Mouse (Mus musculus) adipocyte (in vitro differentiated cells): ENCODE results near the gene Dennd6a.
"Not testable (repeated sequence)": the region's sequence is repeated elsewhere in the genome, so short reads cannot be mapped to it uniquely, and the experiment has no call there.

Source experiments
- DNase-seq: peaks from one replicate; pipeline ENCODE4 v3.0.0-alpha.2; 2016; ENCODE audit warnings: low spot score

Gene Dennd6a

DNA sequence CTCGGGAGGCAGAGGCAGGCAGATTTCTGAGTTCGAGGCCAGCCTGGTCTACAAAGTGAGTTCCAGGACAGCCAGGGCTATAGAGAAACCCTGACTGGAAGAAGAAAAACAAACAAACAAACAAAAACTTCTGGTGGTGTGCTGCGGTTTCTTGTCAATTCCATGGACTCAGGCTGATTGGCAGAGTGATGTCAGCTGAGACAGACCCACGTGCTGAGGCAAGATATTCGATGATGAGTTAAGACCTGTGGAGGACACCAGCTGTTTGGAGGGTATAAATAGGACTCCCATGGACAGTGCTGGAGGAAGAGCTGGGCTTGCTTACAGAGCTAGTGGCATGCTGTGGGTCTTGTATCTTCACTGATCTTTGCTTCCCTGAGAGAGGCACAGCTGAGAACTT is at the start of gene Dennd6a:
Gene Dennd6a (plus strand): TSS at position 301 of the 400 bp plus-strand sequence.
- not testable (repeated sequence) for DNase-seq

DNA sequence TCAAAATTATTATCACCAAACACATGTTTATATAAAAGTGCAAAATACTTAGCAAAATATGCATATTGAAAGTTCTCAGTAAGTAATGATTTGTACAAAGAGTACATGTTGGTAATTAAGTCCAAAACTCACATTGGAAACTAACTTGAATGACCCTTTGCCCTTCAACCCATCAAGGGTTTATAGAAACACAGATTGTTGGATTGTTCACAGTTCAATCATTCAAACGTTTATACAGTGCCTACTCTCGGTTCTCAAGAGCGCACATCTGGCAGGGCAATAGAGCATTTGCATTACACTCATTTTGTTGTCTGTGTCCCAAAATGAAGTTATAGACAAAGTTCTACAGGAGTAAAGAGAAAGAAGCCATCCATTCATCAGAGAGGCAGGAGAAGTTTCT is 47.7 kb upstream of the Dennd6a start:
- no peak for DNase-seq

DNA sequence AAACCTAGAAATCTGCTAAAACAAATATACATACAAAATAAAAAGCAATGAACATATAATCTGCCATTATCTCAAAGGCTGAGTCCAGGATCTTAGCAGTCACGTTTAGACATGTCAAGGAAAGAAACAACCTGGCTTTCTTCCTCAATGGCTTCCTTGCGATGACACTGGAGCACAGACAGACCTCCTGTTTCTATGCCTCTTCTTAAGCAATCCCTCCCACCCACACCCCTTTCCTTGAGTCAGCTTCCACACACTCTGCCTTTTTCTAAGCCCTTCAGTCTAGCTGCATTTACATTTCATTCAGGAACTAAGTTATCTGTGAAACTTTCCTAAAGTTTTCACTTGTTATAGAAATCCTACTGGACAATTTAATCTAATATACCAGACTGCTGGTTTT is 45.4 kb upstream of the Dennd6a start:
- no peak for DNase-seq

DNA sequence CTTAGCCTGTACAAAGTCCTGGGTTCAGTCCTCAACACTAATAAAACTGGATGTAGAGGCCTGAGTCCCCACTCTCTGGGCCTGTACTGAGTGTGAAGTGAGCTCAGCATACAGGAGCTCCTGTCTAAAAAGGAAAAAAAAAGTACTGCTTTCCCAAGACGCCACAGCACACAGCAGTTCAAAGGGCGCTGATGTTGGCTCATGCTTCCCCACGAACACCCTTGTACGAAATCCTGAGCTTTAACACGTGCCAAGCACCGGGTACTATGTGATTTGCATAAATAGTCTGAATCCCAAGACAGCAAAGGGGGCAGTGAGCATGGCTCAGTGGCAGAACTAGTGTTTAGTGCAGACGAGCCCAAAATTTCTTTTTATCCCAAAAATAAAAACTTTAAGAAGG is 43.3 kb upstream of the Dennd6a start:
- DNase-seq, result no peak

DNA sequence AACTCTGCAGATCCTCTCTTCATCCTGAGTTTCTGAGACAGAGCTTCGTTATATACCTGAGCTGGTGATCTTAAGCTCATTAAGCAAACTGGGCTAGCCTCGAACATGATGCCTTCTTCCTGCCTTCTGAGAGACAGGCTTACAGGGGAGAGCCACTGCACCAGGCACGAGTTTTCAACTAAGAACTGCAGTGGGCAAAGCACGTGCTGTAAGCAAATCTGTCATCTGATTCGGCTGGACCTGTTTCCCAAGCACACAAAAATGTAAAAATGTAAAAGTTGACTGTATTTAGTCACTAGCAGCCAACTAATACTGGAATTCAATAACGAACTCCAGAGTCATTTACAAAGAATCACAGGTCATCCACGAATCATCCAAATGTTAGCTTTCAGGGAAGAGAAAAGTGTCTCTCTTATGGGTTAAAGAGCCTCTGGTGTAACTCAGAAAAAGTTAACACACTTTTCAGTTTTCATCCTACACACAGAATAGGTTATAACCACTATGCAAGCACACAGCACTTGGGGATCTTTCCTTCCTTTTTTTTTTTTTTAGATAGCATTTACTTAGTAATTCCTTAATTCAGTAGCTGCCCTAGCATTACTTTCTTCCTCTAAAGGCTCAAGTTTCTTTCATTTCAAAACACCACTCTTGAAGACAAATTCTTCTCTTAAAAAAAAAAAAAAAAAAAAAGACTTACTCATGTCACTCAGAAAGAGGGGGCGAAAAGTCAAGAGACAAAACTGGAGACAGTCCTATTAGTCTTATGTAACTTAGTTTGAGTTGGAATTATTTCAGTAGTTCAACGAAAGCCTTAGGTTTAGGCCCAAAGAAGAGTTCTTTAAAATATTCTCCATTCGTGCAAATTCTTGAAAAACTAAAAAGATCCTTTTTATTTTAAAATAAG is 42.0 kb upstream of the Dennd6a start:
- peak; percentile 67 for DNase-seq

DNA sequence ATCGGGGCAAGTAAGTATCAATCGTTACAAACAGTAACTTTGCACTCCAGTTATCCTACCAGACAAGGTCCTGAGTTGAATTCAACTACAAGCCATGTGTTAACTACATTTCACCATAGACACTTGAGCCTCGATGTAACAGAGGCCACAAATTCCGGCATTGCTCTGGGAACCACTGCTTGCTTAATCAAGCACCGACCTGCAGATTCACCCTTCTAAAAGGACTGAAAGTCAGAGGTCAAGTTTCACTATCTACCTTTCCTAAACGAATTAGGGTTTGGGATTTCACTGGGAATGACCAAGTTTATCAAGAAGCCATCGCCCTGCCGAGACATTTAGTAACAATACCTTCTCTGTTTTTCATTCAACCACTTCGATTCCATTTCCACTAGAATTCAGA is 40.9 kb upstream of the Dennd6a start:
- peak; percentile 38 for DNase-seq

DNA sequence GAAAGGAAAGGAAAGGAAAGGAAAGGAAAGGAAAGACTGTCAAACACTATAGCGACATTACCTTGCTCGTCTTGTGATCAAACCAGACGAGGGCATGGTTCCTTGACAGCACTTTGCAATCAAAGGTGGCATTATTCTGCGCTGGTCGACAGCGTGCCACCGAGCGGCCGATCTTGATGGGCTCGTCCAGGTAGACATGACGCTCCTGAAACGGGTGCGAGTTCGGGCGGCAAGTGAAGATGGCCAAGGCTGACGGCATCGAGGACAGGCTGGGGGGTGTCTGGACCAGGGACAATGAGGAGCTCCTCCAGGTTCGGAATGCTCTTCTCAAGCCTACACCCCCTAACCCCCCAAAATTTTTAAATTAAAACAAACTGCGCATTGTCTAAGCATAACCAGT is 40.4 kb upstream of the Dennd6a start:
- DNase-seq, result no peak

DNA sequence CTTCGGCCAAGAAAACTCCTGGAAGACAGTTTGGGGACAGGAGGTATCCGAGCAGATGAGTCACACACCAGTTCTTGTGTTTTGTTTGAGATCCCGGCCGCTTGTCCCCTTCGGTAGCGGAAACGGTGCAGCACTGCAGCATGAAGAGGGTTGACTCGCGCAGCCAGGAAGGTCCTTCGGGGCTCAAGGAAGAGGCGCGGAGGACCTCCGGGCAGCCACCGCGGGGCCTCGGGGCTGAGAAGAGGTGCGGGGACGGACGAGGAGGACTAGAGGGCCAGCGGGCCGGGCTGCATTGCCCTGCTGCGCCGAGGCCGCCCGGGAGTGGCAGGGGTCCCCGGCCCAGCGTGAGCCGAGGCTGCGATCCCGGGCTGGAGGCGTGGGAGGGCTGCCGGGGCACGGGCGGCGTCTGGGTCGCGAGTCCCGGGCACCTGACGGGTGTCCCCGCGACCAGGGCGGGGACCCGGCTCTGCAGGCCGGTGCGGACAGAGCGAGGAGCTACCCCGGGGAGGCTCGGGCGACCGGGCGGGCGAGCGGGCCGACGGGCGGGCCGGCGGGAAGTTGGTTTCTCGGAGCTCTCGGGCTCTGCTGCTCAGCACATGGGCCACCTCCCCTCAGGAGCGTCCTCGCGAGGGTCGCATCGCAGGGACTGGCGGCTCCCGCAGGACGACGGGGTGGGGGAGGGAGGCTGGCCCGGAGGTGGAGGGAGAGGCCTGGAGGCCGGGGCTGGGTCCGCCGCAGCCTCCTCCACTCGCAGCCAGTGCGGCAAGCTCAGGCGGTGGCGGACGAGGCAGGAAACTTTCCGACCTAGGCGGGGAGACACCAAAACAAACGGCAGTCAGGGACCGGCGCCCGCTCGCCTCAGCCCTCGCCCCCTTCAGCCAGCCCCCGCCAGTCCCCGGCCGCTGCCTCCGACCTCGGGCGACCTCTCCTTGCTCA is 39.6 kb upstream of the Dennd6a start:
- peak; percentile 39 for DNase-seq

DNA sequence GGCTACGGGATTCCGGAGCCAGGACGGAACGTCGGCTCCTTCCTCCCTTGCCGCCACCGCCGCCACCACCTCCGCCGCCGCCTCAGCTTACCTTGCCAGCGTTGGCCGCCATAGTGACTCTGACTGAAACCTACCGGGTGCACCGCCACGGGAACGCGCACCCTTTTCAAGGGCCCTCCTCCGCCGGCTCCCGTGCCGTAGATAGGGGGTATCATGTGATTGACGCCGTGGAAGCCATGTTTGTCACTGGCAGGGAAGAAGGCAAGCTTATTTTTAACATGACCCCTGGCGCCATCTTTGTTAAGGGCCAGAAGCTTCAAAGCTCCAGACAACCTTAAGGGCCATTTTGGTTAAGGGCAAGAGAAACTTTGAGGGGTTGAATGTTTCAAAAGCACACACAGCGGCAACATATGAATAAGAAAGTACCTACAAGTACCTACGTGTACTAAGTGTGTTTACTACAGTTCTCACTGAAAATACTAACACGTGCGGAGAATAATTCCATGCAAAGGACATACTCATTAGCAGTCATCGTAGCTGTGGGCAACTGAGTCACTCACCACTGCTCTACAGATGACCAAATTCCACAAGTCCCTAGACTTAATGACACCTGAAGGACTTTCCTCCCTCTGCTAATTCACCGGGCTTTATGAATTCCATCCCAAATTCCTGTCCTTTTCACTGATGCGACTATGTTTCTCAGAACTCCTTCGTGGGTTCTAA is 38.7 kb upstream of the Dennd6a start, which contains the start of gene Slmap:
Gene Slmap (minus strand): TSS at position 175 of the 723 bp plus-strand sequence.
- peak; percentile 98 for DNase-seq

DNA sequence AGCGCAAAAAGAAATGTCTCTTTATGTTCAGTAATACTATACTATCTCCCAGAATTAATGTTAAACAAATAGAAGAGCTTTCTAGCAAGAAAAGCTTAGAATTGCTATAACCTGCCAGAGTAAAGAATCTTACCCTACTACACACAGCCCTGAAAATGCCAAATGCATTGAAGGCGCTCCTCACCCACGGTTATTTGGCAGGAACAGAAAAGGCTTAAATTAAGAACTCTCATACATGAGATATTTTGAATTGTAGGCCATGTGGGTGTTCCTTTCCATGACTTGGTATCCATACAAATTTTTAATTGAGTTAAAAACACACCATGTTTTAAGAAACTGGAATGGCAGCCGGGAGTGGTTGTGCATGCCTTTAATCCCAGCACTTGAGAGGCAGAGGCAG is 34.4 kb upstream of the Dennd6a start:
- no peak for DNase-seq

DNA sequence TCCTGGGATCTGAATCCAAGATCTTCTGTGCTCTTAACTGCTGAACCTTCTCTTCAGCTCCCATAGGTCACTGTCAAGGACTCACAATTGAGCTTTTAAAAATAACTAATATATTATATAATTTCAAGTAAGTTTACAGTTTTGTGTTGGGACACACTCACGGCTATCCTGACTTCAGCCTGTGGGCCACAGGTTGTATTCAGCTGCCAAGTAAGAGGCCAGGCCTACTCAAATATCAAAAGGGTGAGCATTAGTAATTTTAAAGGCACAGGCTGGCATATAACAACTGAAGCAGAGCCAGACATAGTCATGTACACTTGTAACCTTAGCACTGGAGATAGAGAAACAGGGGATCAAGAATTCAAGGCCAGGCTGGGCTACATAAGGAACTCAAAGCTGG is 33.1 kb upstream of the Dennd6a start:
- DNase-seq, result peak; percentile 72

DNA sequence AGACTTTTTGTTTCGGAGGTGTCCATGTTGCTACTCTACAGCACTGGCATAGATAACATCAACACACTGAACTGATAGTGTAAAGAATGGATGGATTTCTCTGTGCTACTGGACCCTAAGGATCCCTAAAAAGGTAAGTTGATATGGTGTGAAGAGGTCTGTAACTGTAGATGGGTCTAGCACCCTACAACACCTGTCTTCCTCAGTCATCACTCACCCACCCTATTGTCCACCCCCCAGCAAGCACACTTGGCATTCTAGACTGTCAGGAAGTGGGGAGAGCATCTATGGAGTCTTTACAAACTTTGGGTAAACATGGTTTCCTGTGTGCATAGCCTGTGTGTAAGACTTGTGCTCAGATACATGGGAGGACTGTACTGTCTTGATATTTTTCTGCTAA is 31.5 kb upstream of the Dennd6a start:
- no peak for DNase-seq

DNA sequence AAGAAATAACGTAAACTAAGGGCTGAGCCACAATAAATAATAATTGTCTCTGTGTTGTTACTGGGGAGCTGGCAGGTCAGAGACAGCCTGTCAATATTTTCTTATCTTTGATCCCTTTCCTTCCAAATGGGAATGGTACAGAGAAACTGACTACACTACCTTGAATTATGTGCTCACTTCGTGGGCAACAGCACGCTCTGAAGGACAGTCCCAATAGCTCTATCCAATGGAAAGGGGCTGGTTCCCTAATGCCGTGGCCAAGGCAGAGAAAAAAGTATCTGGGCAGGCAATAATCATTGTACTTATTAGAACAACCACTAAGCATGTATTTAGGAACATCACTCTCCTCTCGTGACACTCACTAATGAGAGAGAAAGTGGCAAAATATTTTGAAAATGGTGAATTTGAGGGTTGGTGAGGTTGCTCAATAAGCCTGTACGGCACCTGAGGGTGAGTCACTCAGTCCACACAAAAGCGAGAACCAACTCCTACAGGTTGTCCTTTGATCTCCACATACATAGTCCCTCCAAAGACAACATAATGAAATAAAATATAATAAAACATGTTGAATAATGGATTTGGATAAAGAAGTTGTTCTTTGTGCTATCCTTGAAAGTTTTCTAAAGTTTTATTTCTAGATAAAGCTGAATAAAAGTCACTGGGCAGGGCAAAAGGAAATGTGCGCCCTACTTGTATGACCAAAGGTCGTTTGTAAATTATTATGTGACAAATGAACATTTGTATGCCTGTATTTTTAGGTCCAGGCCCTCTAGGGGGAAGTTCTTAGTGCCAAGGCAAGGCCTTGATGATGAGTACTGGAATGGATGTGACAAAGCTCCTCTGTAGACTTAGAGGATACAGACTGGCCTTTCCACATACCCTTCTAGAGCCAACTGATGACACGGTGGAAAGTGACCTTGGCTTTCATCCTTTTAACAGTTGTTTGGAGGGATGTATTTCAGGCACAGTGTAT is 25.9 kb upstream of the Dennd6a start:
- DNase-seq, result no peak

DNA sequence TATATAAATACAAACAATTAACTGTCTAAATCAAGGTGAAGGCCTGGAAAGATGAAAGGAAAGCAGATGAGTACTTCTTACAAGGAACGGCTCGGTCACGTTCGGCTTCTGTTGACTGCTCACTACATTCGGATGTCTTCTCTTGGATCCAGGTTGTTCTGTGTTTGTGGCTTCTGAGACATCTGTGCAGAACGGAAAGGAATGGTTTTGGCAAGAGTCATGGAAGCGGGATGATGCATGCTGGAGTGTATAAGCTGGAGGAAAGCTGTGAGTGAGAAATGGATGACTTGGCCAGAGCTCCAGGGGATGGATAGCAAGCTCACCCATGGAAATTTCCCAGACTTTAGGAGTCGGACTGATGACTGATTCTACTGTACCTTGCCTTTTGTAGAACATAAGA is 22.9 kb upstream of the Dennd6a start:
- no peak for DNase-seq

DNA sequence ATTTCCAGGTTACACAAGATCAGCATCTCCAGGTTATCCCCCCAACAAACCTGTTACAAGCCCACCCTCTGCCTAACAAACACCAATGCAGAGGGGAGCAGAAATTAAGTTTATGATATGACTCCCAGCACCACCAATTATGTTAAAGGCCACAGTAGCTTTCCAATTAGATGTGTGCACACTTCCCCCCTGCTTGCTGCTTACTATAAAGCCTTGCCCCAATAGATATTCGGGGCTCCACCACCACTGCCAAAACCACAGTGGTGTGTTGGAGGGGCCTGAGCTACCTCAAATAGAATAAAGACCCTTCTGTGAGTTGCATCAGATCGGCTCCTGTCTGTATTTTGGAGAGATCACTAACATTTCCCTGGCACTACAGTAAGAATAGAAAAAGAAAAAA is 21.2 kb upstream of the Dennd6a start:
- no peak for DNase-seq

DNA sequence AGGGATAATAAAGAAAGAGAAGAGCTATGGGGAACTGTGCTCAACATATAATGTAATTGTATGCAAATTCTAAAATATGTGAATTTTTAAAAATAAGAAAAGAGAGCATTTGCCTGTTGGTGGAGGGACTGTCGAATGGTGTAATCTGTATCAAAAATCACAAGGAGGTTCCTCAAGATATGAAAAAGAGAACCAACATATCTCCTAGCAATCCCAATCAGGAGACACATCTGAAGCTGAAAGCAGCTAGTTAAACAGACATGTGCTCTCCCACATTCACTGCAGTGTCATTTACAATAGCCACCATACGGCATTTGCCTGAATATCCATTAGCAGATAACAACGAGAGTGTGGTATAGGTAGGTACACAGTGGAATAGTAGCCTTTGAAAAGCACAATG is 20.8 kb upstream of the Dennd6a start:
- DNase-seq, result no peak

DNA sequence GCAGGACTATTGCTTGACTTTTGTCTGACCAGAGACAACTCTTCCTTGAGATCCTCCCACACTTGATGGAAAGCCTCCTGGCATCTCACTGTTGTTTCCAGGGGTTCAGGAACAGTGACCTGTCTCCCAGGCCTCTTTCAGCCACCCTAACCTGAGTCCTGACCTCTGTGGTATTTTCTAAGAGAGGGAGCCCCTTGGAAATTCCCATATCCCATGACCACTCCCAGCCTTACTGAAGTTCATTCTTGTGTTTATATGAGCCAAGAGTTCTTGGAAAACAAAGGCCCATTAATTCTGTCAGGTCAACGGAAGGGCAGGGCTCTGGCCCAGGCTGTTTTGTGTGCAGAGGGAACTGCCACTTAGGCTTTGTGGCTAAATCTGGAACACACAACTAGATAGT is 16.1 kb upstream of the Dennd6a start:
- DNase-seq, result peak; percentile 61

DNA sequence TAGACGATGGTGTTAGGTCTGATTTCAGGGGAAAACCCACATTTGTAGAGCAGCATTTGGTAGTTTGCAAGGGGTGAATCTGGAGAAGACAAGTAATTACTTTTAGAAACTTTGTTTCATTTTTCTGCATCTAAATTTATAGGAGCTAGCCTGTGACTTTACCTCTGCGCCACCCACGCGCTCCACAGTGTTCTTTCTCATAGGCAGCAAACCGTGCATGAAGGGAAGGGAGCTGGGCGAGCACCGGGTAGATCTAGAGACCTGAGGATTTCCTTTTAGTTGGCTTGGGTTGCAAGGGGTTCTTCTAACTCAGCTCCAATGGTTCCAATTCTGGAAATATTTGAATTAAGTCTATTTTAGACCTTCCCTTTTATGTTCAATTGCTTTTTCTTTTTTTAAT is 15.1 kb upstream of the Dennd6a start:
- DNase-seq, result no peak

DNA sequence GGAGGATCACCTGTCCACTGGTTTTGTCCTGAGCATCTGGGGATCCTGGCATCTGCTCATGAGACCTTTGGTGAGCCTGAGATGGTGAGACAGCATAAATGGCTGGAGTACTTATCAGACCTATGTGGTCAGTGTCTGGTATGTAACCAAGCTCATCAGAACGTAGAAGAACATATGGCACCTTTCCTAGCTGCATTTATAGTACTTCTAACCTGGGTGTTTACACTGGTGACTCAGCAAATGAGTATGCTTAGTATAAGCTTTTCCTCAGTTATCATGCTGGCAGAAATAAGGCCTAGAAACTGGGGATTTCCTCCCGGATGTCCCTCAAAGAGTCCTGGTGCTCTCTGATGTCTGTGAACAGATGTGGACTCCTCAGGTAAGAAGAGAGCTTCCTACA is 11.4 kb upstream of the Dennd6a start:
- DNase-seq, result no peak

DNA sequence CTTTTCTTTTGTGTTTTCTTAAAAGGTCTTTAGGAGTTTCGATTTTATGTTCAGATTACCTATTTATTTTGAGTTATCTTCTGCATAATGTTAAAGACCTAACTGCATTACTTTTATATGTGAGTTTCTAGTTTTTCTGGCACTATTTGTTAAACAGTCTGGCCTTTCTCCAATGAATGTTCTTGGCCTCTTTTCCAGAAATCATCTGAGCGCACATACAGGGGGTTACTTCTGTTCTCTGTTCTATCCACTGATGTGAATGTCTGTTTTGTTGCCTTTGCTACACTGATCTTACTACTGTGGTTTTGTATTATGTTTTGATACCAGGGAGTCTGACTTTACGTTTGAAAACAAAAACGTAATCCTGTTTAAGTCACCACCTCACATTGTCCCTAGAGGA is 3.8 kb upstream of the Dennd6a start:
- peak; percentile 75 for DNase-seq
